Mouse (Mus musculus): Measurements from ENCODE around the gene Itgav. TPM values are rescaled to one million over a fixed set of nuclear protein-coding genes. Genes with fewer than 3 reads are reported as not detected.

Gene Itgav
- total and polyA plus RNA-seq, 3 experiments = 6.5 to 7.2 TPM; not detected in 1

DNA sequence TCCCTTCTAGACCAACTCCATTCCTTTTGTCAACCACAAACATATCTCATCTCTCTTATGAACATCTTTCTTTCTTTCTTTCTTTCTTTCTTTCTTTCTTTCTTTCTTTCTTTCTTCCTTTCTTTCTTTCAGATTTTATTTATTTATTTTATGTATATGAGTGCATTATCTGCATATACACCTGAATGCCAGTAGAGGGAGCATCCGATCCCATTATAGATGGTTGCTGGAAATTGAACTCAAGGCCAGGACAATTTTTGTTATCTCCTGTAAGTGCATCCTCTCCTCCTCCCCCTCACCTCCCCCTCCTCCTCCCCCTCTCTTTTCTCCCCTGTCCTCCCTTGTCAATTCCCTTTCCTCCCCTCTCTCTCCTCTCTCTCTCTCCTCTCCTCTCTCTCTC, 25.7 kb upstream of the Itgav start:
- Histone ChIP-seq H3K4me1 (ENCODE audit: control insufficient read depth in 1 of 2, insufficient read depth in 2 of 2, low read length in 2 of 2) (peaks cover 2 to 7% of the 10 kb centered on the region in 2 experiments; a peak in 3 of 4 replicates), H3K27ac (ENCODE audit: control insufficient read depth, low read depth, low read length) (no peak overlapping the region)
- no peak for TF ChIP-seq MXI1 (IDR thresholded peaks at IDR 0.05; ENCODE audit: low read depth, low read length)
- no peak for TF ChIP-seq MAFK (IDR thresholded peaks at IDR 0.05; ENCODE audit: borderline replicate concordance, low read depth, low read length)
- TF ChIP-seq E2F4 (IDR thresholded peaks at IDR 0.05; ENCODE audit: borderline replicate concordance, low read depth, low read length) = no peak
- no peak for TF ChIP-seq GABPA (IDR thresholded peaks at IDR 0.05; ENCODE audit: low read depth, low read length)
- TF ChIP-seq RCOR1 (IDR thresholded peaks at IDR 0.05; ENCODE audit: low read depth, low read length) = no peak
- peak in 1 of 3 experiments; percentile 55; a peak in 3 of 6 replicates for TF ChIP-seq CTCF (IDR thresholded peaks at IDR 0.05 in 2 of 3, conservative IDR thresholded peaks at IDR 0.05 in 1 of 3; ENCODE audit: control insufficient read depth in 1 of 3, insufficient read depth in 1 of 3, low read depth in 2 of 3, low read length in 3 of 3, poor library complexity in 1 of 3, severe bottlenecking in 1 of 3)
- TF ChIP-seq POLR2A (IDR thresholded peaks at IDR 0.05; ENCODE audit: control insufficient read depth in 1 of 2, insufficient read depth in 1 of 2, low read depth in 1 of 2, low read length in 2 of 2, poor library complexity in 1 of 2) = no peak
- peak; percentile 59 for TF ChIP-seq ZC3H11A (IDR thresholded peaks at IDR 0.05; ENCODE audit: low read depth, low read length)
- no peak for TF ChIP-seq EP300 (IDR thresholded peaks at IDR 0.05; ENCODE audit: low read depth in 1 of 2, low read length in 2 of 2)
- no peak for TF ChIP-seq USF1 (IDR thresholded peaks at IDR 0.05; ENCODE audit: low read depth, low read length)
- TF ChIP-seq TAL1 (IDR thresholded peaks at IDR 0.05; ENCODE audit: low read length) = no peak
- no peak for TF ChIP-seq MYC (IDR thresholded peaks at IDR 0.05; ENCODE audit: low read depth, low read length)
- TF ChIP-seq TBP (IDR thresholded peaks at IDR 0.05; ENCODE audit: low read depth, low read length) = no peak
- no peak for TF ChIP-seq GATA1 (IDR thresholded peaks at IDR 0.05; ENCODE audit: low read depth, low read length)
- peak; percentile 61 for TF ChIP-seq SMC3 (IDR thresholded peaks at IDR 0.05; ENCODE audit: low read depth, low read length)
- no peak for TF ChIP-seq ZKSCAN1 (IDR thresholded peaks at IDR 0.05; ENCODE audit: low read depth, low read length)
- no peak for TF ChIP-seq ZNF384 (IDR thresholded peaks at IDR 0.05; ENCODE audit: low read depth, low read length)
- no peak for TF ChIP-seq MEF2A (IDR thresholded peaks at IDR 0.05; ENCODE audit: extremely low read depth, insufficient replicate concordance, low read depth, low read length, poor library complexity, severe bottlenecking)
- no peak for TF ChIP-seq USF2 (IDR thresholded peaks at IDR 0.05; ENCODE audit: borderline replicate concordance in 1 of 2, insufficient read depth in 1 of 2, low read depth in 1 of 2, low read length in 2 of 2)
- TF ChIP-seq RAD21 (IDR thresholded peaks at IDR 0.05; ENCODE audit: low read depth, low read length) = peak; percentile 64

DNA sequence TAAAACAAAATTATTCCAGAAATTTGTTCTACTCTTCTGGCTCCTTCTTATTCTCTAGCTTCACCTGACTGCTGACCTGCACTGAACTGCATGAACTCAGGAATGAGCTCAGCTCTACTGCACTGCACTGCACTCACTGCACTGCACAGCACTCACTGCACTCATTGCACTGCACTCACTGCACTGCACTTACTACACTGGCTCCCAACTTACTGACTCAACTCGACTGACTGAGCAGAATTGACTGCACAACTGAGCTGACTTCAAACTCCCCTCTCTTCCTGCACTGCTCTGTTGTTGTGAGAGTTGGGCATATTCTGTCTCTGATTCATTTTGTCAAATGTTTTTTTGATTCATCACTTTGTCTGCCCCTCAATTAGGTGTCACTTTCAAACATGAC, 24.9 kb upstream of the Itgav start:
- Histone ChIP-seq H3K36me3 (ENCODE audit: control insufficient read depth in 1 of 2, insufficient read depth in 2 of 2, low read length in 2 of 2) (peaks cover 0 to 6% of the 10 kb centered on the region in 2 experiments; a peak in 2 of 4 replicates), H3K27ac (ENCODE audit: control insufficient read depth, low read depth, low read length) (no peak overlapping the region)

More for the DNA sequence above, 25.7 kb upstream of the Itgav start:
- H3K9ac ChIP-seq (ENCODE audit: control insufficient read depth, low read depth, low read length, poor library complexity, severe bottlenecking) = no peak overlapping the region
- H3K79me2 ChIP-seq (ENCODE audit: control insufficient read depth, insufficient read depth, low read length, poor library complexity) = no peaks in the 10 kb centered on the region
- H3K9me3 ChIP-seq (replicated peaks; ENCODE audit: insufficient read depth, low read length) = no peaks in the 10 kb centered on the region
- peaks cover 0 to 2% of the 10 kb centered on the region in 2 experiments; a peak in 1 of 4 replicates for H3K27me3 ChIP-seq (ENCODE audit: control insufficient read depth in 1 of 2, insufficient read depth in 2 of 2, low read length in 2 of 2)
- H3K36me3 ChIP-seq (ENCODE audit: control insufficient read depth in 1 of 2, insufficient read depth in 2 of 2, low read length in 2 of 2) = peaks cover 0 to 6% of the 10 kb centered on the region in 2 experiments; a peak in 2 of 4 replicates
- DNase-seq (ENCODE audit: low read depth, low spot score) = peak; percentile 48
- H3K4me3 ChIP-seq (ENCODE audit: control insufficient read depth in 1 of 2, insufficient read depth in 1 of 2, low read depth in 2 of 2, low read length in 2 of 2) = no peak overlapping the region

More for the DNA sequence above, 24.9 kb upstream of the Itgav start:
- Histone ChIP-seq H3K9me3 (replicated peaks; ENCODE audit: insufficient read depth, low read length) (no peaks in the 10 kb centered on the region), H3K79me2 (ENCODE audit: control insufficient read depth, insufficient read depth, low read length, poor library complexity) (no peaks in the 10 kb centered on the region), H3K9ac (ENCODE audit: control insufficient read depth, low read depth, low read length, poor library complexity, severe bottlenecking) (no peak overlapping the region), H3K4me3 (ENCODE audit: control insufficient read depth in 1 of 2, insufficient read depth in 1 of 2, low read depth in 2 of 2, low read length in 2 of 2) (no peak overlapping the region), H3K27me3 (ENCODE audit: control insufficient read depth in 1 of 2, insufficient read depth in 2 of 2, low read length in 2 of 2) (peaks cover 0 to 2% of the 10 kb centered on the region in 2 experiments; a peak in 1 of 4 replicates), H3K4me1 (ENCODE audit: control insufficient read depth in 1 of 2, insufficient read depth in 2 of 2, low read length in 2 of 2) (peaks cover 2 to 7% of the 10 kb centered on the region in 2 experiments; a peak in 3 of 4 replicates)
- no peak for TF ChIP-seq MYC (IDR thresholded peaks at IDR 0.05; ENCODE audit: low read depth, low read length)
- TF ChIP-seq EP300 (IDR thresholded peaks at IDR 0.05; ENCODE audit: low read depth in 1 of 2, low read length in 2 of 2) = no peak
- TF ChIP-seq USF1 (IDR thresholded peaks at IDR 0.05; ENCODE audit: low read depth, low read length) = no peak
- DNase-seq (ENCODE audit: low read depth, low spot score) = no peak
